Mouse (Mus musculus): Measurements from ENCODE around the gene Olfr721-ps1. TPM values are rescaled to one million over a fixed set of nuclear protein-coding genes. Genes with fewer than 3 reads are reported as not detected.

Gene Olfr721-ps1
- not detected in 2 replicates for polyA plus RNA-seq (2016; fragmentation: Nextera tagmentation; extraction: Ambion mirVana)

DNA sequence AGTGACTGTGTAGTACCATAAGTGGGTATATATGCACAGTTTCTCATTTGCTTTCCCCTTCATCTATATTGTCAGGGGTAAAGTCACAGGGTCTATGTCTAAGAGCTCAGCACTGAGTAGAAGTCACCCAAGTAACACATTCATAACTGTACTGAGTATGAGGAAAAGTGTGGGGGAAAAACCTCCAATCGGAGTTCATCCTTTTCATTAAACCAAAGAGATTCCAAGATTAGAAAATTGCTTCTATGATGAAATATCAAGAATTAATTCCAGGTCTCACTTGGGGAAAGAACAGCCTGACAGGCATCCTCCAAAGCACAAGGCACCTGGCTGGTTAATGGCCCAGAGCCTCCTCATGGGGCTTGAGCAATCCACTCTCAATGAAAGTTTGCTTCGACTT lies at the start of gene Olfr721-ps1:
Olfr721-ps1 (plus strand) TSS at position 301 of the 400 bp plus-strand sequence.
- Histone ChIP-seq H3K4me1 (no peaks in the 10 kb centered on the region), H3K36me3 (no peaks in the 10 kb centered on the region), H3K27me3 (no peaks in the 10 kb centered on the region), H3K9me3 (replicated peaks) (peaks cover 5% of the 10 kb centered on the region; the same call in 1 of the 2 replicates), H3K27ac (no peak within 1 kb of the TSS), H3K4me2 (replicated peaks) (no peak within 1 kb of the TSS), H3K4me3 (no peak within 1 kb of the TSS), H3K9ac (no peak within 1 kb of the TSS)
- no peak for ATAC-seq (ENCODE audit: low FRiP score)
- WGBS: 79% methylated on average over 2 of the region's 2 CpGs

DNA sequence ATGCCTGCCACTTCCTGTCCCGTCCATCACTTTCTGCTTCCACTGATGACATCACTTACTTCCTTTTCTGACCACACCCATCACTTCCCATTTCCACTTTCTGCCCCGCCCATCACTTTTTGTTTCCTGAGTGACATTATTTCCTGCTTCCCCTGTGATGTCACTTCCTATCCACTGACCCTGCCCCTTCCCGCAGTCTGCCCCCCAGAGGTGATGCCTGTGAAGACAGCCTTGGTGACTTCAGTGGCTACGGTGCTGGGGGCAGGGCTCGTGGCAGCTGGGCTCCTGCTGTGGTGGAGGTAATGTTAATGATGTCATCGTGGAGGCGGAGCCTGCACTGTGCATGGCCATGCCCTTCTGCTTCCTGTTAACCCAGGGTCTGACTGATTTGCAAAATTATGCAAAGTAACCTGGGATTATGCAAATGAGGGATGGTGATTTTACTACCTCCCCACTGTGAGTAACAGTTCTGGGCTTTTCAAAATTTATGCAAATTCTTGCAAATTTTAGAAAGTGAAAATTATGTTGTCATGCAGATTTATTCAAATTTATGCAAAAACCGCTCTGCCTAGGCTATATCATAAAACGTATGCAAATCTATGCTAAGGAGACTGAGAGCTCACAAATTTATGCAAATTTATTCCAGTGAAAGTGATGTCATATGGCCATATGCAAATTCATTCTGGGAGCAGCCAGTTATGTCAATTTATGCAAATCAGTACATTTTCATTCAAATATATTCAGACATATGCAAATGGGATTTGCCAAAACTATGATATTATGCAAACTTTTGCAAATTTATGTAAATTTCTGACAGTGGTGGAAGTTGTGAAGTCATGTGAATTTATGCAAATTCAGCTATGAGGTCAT lies 49.1 kb upstream of the Olfr721-ps1 start:
- H3K9me3 ChIP-seq (replicated peaks): peaks cover 53% of the 10 kb centered on the region

GRCm38 (mm10) chr14:14352606-14353005 lies 48.5 kb upstream of the Olfr721-ps1 start:
- no peak for ATAC-seq (ENCODE audit: low FRiP score)
- Histone ChIP-seq H3K27ac (no peak overlapping the region), H3K4me3 (no peak overlapping the region), H3K4me1 (no peaks in the 10 kb centered on the region), H3K27me3 (no peaks in the 10 kb centered on the region), H3K9ac (no peak overlapping the region), H3K9me3 (replicated peaks) (peaks cover 47% of the 10 kb centered on the region), H3K36me3 (peaks cover 4% of the 10 kb centered on the region; the same call in 1 of the 2 replicates), H3K4me2 (replicated peaks) (no peak overlapping the region)
- 76% methylated on average over 6 of the region's 6 CpGs for WGBS

More for the DNA sequence above, 49.1 kb upstream of the Olfr721-ps1 start:
- 83% methylated on average over 9 of the region's 9 CpGs for WGBS
- Histone ChIP-seq H3K9ac (no peak overlapping the region), H3K36me3 (peaks cover 4% of the 10 kb centered on the region; the same call in 1 of the 2 replicates), H3K4me1 (no peaks in the 10 kb centered on the region), H3K4me2 (replicated peaks) (no peak overlapping the region), H3K27me3 (no peaks in the 10 kb centered on the region), H3K27ac (0 out of 2 replicates have a peak overlapping the region, but pooled peaks have one; percentile 44), H3K4me3 (no peak overlapping the region)
- peak; percentile 36 for ATAC-seq (ENCODE audit: low FRiP score)

GRCm38 (mm10) chr14:14353081-14353732 lies 47.9 kb upstream of the Olfr721-ps1 start:
- H3K4me3 ChIP-seq: no peak overlapping the region
- no peaks in the 10 kb centered on the region for H3K4me1 ChIP-seq
- H3K9me3 ChIP-seq (replicated peaks): peaks cover 41% of the 10 kb centered on the region
- 85% methylated on average over 7 of the region's 7 CpGs for WGBS
- no peaks in the 10 kb centered on the region for H3K27me3 ChIP-seq
- no peak overlapping the region for H3K4me2 ChIP-seq (replicated peaks)
- peaks cover 4% of the 10 kb centered on the region; the same call in 1 of the 2 replicates for H3K36me3 ChIP-seq
- no peak overlapping the region for H3K27ac ChIP-seq
- H3K9ac ChIP-seq: no peak overlapping the region
- no peak for ATAC-seq (ENCODE audit: low FRiP score)

- Histone ChIP-seq H3K9ac (no peak overlapping the region), H3K4me1 (no peaks in the 10 kb centered on the region), H3K9me3 (replicated peaks) (peaks cover 35% of the 10 kb centered on the region), H3K36me3 (peaks cover 4% of the 10 kb centered on the region; the same call in 1 of the 2 replicates), H3K27ac (no peak overlapping the region), H3K4me3 (no peak overlapping the region), H3K27me3 (no peaks in the 10 kb centered on the region), H3K4me2 (replicated peaks) (no peak overlapping the region)
- 72% methylated on average over 8 of the region's 8 CpGs for WGBS
- peak; percentile 30 for ATAC-seq (ENCODE audit: low FRiP score)
Measured at GRCm38 (mm10) chr14:14353740-14354510, 47.2 kb upstream of the Olfr721-ps1 start.

DNA sequence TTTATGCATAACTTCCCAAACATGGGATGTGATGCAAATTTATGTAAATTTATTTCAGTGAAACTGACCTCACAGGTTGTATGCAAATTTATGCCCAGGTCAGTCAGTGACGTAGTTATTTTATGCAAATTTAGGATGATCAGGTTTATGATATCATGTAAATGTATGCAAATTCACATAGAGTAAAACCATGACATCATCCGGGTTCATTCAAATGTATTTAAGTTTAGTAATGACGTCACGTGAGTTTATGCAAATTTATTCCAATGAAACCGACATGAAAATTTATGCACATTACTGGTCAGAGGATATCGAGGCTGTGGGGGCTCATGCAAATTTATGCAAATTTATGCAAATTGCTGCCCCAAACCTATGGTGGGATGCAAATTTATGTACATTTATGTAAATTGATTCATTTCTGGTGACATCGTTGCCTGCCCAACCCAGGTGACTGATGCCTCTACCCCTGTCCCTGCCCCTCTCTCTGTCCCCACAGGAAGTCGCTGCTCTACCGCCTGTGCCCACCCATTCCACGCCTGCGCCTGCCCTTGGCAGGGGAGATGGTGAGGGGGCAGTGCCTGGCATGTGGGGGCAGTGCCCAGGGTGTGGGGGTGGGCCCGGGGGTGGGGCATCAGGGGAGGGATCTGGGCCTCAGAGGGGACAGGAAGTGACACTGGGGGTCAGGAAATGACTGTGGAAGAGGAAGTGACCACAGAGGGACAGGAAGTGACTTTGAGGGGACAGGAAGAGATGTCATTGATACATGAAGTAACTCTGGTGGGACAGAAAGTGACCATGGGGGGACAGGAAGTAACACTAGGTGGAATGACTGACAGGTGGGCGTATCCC lies 46.4 kb upstream of the Olfr721-ps1 start:
- Histone ChIP-seq H3K27me3 (no peaks in the 10 kb centered on the region), H3K36me3 (no peaks in the 10 kb centered on the region), H3K4me3 (no peak overlapping the region), H3K9me3 (replicated peaks) (peaks cover 27% of the 10 kb centered on the region), H3K9ac (no peak overlapping the region), H3K4me2 (replicated peaks) (no peak overlapping the region), H3K4me1 (no peaks in the 10 kb centered on the region), H3K27ac (0 out of 2 replicates have a peak overlapping the region, but pooled peaks have one; percentile 49)
- 68% methylated on average over 13 of the region's 13 CpGs for WGBS
- ATAC-seq (ENCODE audit: low FRiP score): peak; percentile 71

- Histone ChIP-seq H3K27ac (0 out of 2 replicates have a peak overlapping the region, but pooled peaks have one; percentile 49), H3K27me3 (no peaks in the 10 kb centered on the region), H3K4me1 (no peaks in the 10 kb centered on the region), H3K4me2 (replicated peaks) (no peak overlapping the region), H3K9ac (no peak overlapping the region), H3K9me3 (replicated peaks) (peaks cover 22% of the 10 kb centered on the region), H3K4me3 (no peak overlapping the region), H3K36me3 (no peaks in the 10 kb centered on the region)
- WGBS: 96% methylated on average over 8 of the region's 8 CpGs
- peak; percentile 18 for ATAC-seq (ENCODE audit: low FRiP score)
Measured at GRCm38 (mm10) chr14:14355360-14355646, 45.8 kb upstream of the Olfr721-ps1 start.

DNA sequence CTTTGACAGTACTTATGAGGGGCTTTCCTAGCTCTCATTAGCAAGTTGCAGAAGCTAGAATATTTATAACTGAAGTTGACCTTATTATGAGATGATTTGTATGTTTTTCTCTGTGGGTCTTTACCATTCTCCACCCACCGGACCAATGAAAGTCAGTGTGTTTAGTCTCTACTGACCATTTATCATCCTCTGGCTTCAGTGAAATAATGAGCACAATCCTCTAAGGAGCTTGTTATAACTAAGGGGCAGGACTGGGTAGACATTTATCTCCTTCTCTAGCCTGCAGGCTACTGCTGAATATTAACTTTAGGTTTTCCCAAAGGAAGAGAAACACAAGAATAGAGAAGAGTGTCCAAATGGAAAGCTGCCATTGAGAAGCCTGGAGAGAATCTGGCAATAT lies 5.6 kb upstream of the Olfr721-ps1 start:
- peak; percentile 68; the same call in 1 of the 2 replicates for ATAC-seq (ENCODE audit: low FRiP score)
- no peaks in the 10 kb centered on the region for H3K27me3 ChIP-seq
- no peaks in the 10 kb centered on the region for H3K4me1 ChIP-seq

GRCm38 (mm10) chr14:14436078-14436658 lies 35.1 kb downstream of the Olfr721-ps1 start:
- H3K4me3 ChIP-seq: no peak overlapping the region
- WGBS: 83% methylated on average over 3 of the region's 3 CpGs
- H3K27me3 ChIP-seq: no peaks in the 10 kb centered on the region
- no peaks in the 10 kb centered on the region for H3K4me1 ChIP-seq
- H3K4me2 ChIP-seq (replicated peaks): no peak overlapping the region
- no peaks in the 10 kb centered on the region for H3K9me3 ChIP-seq (replicated peaks)
- no peak overlapping the region for H3K27ac ChIP-seq
- no peaks in the 10 kb centered on the region for H3K36me3 ChIP-seq
- H3K9ac ChIP-seq: no peak overlapping the region
- ATAC-seq (ENCODE audit: low FRiP score): no peak

More for the DNA sequence above, 5.6 kb upstream of the Olfr721-ps1 start:
- Histone ChIP-seq H3K36me3 (no peaks in the 10 kb centered on the region), H3K9ac (no peak overlapping the region), H3K27ac (no peak overlapping the region), H3K4me3 (no peak overlapping the region), H3K4me2 (replicated peaks) (no peak overlapping the region), H3K9me3 (replicated peaks) (peaks cover 5% of the 10 kb centered on the region; the same call in 1 of the 2 replicates)
- WGBS: 81% methylated on average over 1 of the region's 1 CpGs

All from hindbrain, embryonic 12.5 days (tissue).